ENCODE assay signal across 33 mouse cellular contexts in genomic region chr7:107755905-107756304, GRCm38 (mm10). TPM values are rescaled to one million over a fixed set of nuclear protein-coding genes. Genes with fewer than 3 reads are reported as not detected.
DNase-seq lines count a peak whose midpoint lies in the region; ATAC-seq and TF ChIP-seq lines count a peak whose summit lies in the region.
"Had no signal": no experiment of that assay in that cellular context is flagged by ENCODE, and none has a peak within 500 bp of the region (broad histone marks: within the 10 kb centered on the region; RNA-seq: fewer than 3 reads in every experiment).

No protein-coding gene starts in this region.

- H3K9me3 ChIP-seq in heart, embryonic 11.5 days (replicated peaks; ENCODE audit: control insufficient read depth, low read length), result no peaks in the 10 kb centered on the region
- H3K9me3 ChIP-seq in heart, embryonic 14.5 days (ENCODE audit: control insufficient read depth, low read length), result no peaks in the 10 kb centered on the region
- no peaks in the 10 kb centered on the region for H3K9me3 ChIP-seq in heart, postnatal 0 days (replicated peaks; ENCODE audit: control insufficient read depth, low read length)
- H3K9me3 ChIP-seq: embryonic facial prominence, embryonic 10.5 days; embryonic facial prominence, embryonic 13.5 days; forebrain, embryonic 12.5 days; forebrain, embryonic 15.5 days had no signal

- H3K4me2 ChIP-seq in heart, embryonic 11.5 days, result peak overlapping the region; percentile 22; the same call in 1 of the 2 replicates
- peak overlapping the region; percentile 39; the same call in 1 of the 2 replicates for H3K4me2 ChIP-seq in heart, embryonic 14.5 days (ENCODE audit: low read length)
- no peak overlapping the region for H3K4me2 ChIP-seq in heart, postnatal 0 days (ENCODE audit: low read depth, low read length)
- H3K4me2 ChIP-seq: embryonic facial prominence, embryonic 13.5 days; forebrain, embryonic 12.5 days; forebrain, embryonic 15.5 days; hindbrain, embryonic 14.5 days had no signal

- H3K4me3 ChIP-seq in heart, embryonic 11.5 days (ENCODE audit: low read depth, low read length), result no peak overlapping the region
- H3K4me3 ChIP-seq in heart, adult 2 months, result no peak overlapping the region
- no peak overlapping the region for H3K4me3 ChIP-seq in heart, embryonic 14.5 days (ENCODE audit: control insufficient read depth in 1 of 2, insufficient read depth in 1 of 2, low read depth in 1 of 2, low read length in 2 of 2)
- H3K4me3 ChIP-seq in heart, postnatal 0 days (ENCODE audit: low read depth, low read length), result no peak overlapping the region
- H3K4me3 ChIP-seq: embryonic facial prominence, embryonic 10.5 days; embryonic facial prominence, embryonic 13.5 days; erythroblast, embryonic 14.5 days; forebrain, embryonic 12.5 days; forebrain, embryonic 15.5 days had no signal

- peaks cover 9% of the 10 kb centered on the region; the same call in 1 of the 2 replicates for H3K27me3 ChIP-seq in heart, embryonic 11.5 days (ENCODE audit: control insufficient read depth, insufficient read depth, low read length)
- no peaks in the 10 kb centered on the region for H3K27me3 ChIP-seq in heart, adult 2 months (ENCODE audit: control insufficient read depth, insufficient read depth, low read length)
- no peaks in the 10 kb centered on the region for H3K27me3 ChIP-seq in heart, embryonic 14.5 days (ENCODE audit: control insufficient read depth, insufficient read depth, low read length)
- 0 out of 2 replicates have a peak, but pooled peaks cover 3% of the 10 kb centered on the region for H3K27me3 ChIP-seq in heart, postnatal 0 days (ENCODE audit: control insufficient read depth, insufficient read depth, low read length)
- H3K27me3 ChIP-seq: forebrain, embryonic 15.5 days had no signal

- 0 out of 2 replicates have a peak, but pooled peaks have one; percentile 39 for ATAC-seq in heart, embryonic 11.5 days (replicated peaks; ENCODE audit: insufficient number of reproducible peaks, low FRiP score, low TSS enrichment)
- ATAC-seq in heart, embryonic 14.5 days (ENCODE audit: insufficient number of reproducible peaks, insufficient read depth, low FRiP score, low read depth), result peak; percentile 66
- peak; percentile 81 for ATAC-seq in heart, postnatal 0 days (ENCODE audit: insufficient read depth, low read depth)
- ATAC-seq: CD4-positive, CD25-positive, alpha-beta regulatory T cell, adult 4 months; forebrain, embryonic 15.5 days; hindbrain, postnatal 0 days; inflammation-experienced regulatory T-cells, adult 6 months; intestine, embryonic 16.5 days had no signal

- H3K27ac ChIP-seq in heart, embryonic 11.5 days (ENCODE audit: low read depth, low read length), result no peak overlapping the region
- no peak overlapping the region for H3K27ac ChIP-seq in heart, adult 2 months
- no peak overlapping the region for H3K27ac ChIP-seq in heart, embryonic 14.5 days (replicated peaks in 1 of 2; ENCODE audit: control insufficient read depth in 1 of 2, insufficient read depth in 1 of 2, low read depth in 2 of 2, low read length in 2 of 2)
- no peak overlapping the region for H3K27ac ChIP-seq in heart, postnatal 0 days (ENCODE audit: low read depth)
- H3K27ac ChIP-seq: embryonic facial prominence, embryonic 10.5 days; embryonic facial prominence, embryonic 13.5 days; forebrain, embryonic 12.5 days; forebrain, embryonic 15.5 days; hindbrain, embryonic 14.5 days; hindbrain, postnatal 0 days had no signal

- no peak for TF ChIP-seq POLR2A in heart, adult 2 months (IDR thresholded peaks at IDR 0.05; ENCODE audit: insufficient read depth, low read depth, low read length)

- no peak for TF ChIP-seq EP300 in heart, adult 2 months (IDR thresholded peaks at IDR 0.05; ENCODE audit: insufficient read depth, low read depth, low read length)
- no peak for TF ChIP-seq EP300 in heart, postnatal 0 days (IDR thresholded peaks at IDR 0.05; ENCODE audit: low read depth)

- no peak overlapping the region for H3K9ac ChIP-seq in heart, embryonic 11.5 days (ENCODE audit: low read depth, low read length)
- H3K9ac ChIP-seq in heart, adult 2 months (ENCODE audit: low read depth, low read length), result no peak overlapping the region
- H3K9ac ChIP-seq in heart, embryonic 14.5 days (ENCODE audit: low read length), result no peak overlapping the region
- no peak overlapping the region for H3K9ac ChIP-seq in heart, postnatal 0 days (replicated peaks; ENCODE audit: low read depth, low read length)
- H3K9ac ChIP-seq: embryonic facial prominence, embryonic 13.5 days; forebrain, embryonic 12.5 days; forebrain, embryonic 15.5 days; hindbrain, embryonic 14.5 days had no signal

- no peak for TF ChIP-seq CTCF in heart, adult 2 months (IDR thresholded peaks at IDR 0.05)
- TF ChIP-seq CTCF in heart, postnatal 0 days (IDR thresholded peaks at IDR 0.05; ENCODE audit: low read depth), result no peak

- intact Hi-C loops in heart, adult 2 months (cut with DNase I), result no loop called here
- intact Hi-C loops in heart, postnatal 36 days (cut with DNase I), result no loop called here

- no peaks in the 10 kb centered on the region for H3K79me2 ChIP-seq in heart, adult 2 months (replicated peaks; ENCODE audit: control insufficient read depth, insufficient read depth, low read length)

- peaks cover 13% of the 10 kb centered on the region; the same call in 1 of the 2 replicates for H3K4me1 ChIP-seq in heart, embryonic 11.5 days (ENCODE audit: control insufficient read depth, insufficient read depth, low read length)
- no peaks in the 10 kb centered on the region for H3K4me1 ChIP-seq in heart, adult 2 months (ENCODE audit: control insufficient read depth, insufficient read depth, low read length)
- H3K4me1 ChIP-seq in heart, embryonic 14.5 days (ENCODE audit: control insufficient read depth in 2 of 2, insufficient read depth in 2 of 2, low read length in 2 of 2), result peaks cover 11% of the 10 kb centered on the region in 2 experiments; a peak in 3 of 4 replicates
- H3K4me1 ChIP-seq in heart, postnatal 0 days (ENCODE audit: control insufficient read depth, insufficient read depth), result peaks cover 16% of the 10 kb centered on the region; the same call in 1 of the 2 replicates

- H3K36me3 ChIP-seq in heart, embryonic 11.5 days (ENCODE audit: control insufficient read depth, insufficient read depth, low read length), result no peaks in the 10 kb centered on the region
- H3K36me3 ChIP-seq in heart, adult 2 months (ENCODE audit: control insufficient read depth, insufficient read depth, low read length), result no peaks in the 10 kb centered on the region
- H3K36me3 ChIP-seq in heart, embryonic 14.5 days (ENCODE audit: control insufficient read depth, insufficient read depth, low read length), result no peaks in the 10 kb centered on the region
- no peaks in the 10 kb centered on the region for H3K36me3 ChIP-seq in heart, postnatal 0 days (replicated peaks; ENCODE audit: control insufficient read depth, insufficient read depth, low read length)
- H3K36me3 ChIP-seq: embryonic facial prominence, embryonic 10.5 days; embryonic facial prominence, embryonic 13.5 days; forebrain, embryonic 12.5 days; forebrain, embryonic 15.5 days had no signal

- no peak for DNase-seq in heart, adult 2 months
- DNase-seq in heart, postnatal 36 days, result no peak
- peak; percentile 62 for DNase-seq in heart, postnatal 0 days (ENCODE audit: low spot score)
- DNase-seq in left cerebral cortex, adult 18-20 months (ENCODE audit: low spot score in 2 of 2), result no peak
- DNase-seq: adrenal gland, adult 2 months; adrenal gland, postnatal 14 days; cerebellum, adult 11 months; cerebellum, adult 2 months; cerebellum, adult 9-11 months; cerebellum, postnatal 25 days; embryo, embryonic 11 days; gastrocnemius, postnatal 25 days; kidney, adult 18-20 months had no signal

- 11% methylated on average over 3 of the region's 3 CpGs for WGBS in heart, embryonic 11.5 days (ENCODE audit: insufficient replicate concordance)
- 11% methylated on average over 3 of the region's 3 CpGs for WGBS in heart, adult 2 months
- 7% methylated on average over 3 of the region's 3 CpGs for WGBS in heart, embryonic 14.5 days
- WGBS in heart, postnatal 0 days, result 13% methylated on average over 3 of the region's 3 CpGs

RNA-seq across cellular contexts. Expression of gene Cyb5r2, which starts 1.9 kb away (rescaled TPM):
- polyA plus RNA-seq in heart, embryonic 11.5 days (2014; fragmentation: Nextera tagmentation; extraction: Ambion mirVana), result 0.76 and 1.2 TPM in 2 replicates
- total RNA-seq in heart, adult 2 months (2021), result not detected
- 0.08 TPM in 1 of 2 replicates, not detected in the other for polyA plus RNA-seq in heart, adult 2 months (2012; rRNA removed)
- 1.1 TPM in 2 replicates for polyA plus RNA-seq in heart, embryonic 14.5 days (2014; fragmentation: Nextera tagmentation; extraction: Ambion mirVana)
- not detected for total RNA-seq in heart, postnatal 36 days (2021)
- not detected in 2 replicates for total RNA-seq in heart, postnatal 0 days (2014; rRNA removed; ENCODE audit: low replicate concordance)
- 1.0 TPM in 2 replicates for polyA plus RNA-seq in heart, postnatal 0 days (2015; fragmentation: Nextera tagmentation; extraction: Ambion mirVana)
- not detected for total RNA-seq in left cerebral cortex, adult 18-20 months (2021)
- total RNA-seq: adrenal gland, adult 2 months; adrenal gland, postnatal 14 days; common myeloid progenitor, adult 5-6 weeks; heart, postnatal 10 days; MEL had no signal
- polyA plus RNA-seq: adrenal gland, adult 2 months; C2C12; CD4-positive, CD25-positive, alpha-beta regulatory T cell, adult 4 months; erythroblast, embryonic 14.5 days; forebrain, embryonic 12.5 days; forebrain, embryonic 15.5 days; inflammation-experienced regulatory T-cells, adult 6 months had no signal

RNA-seq across cellular contexts. Expression of gene Ovch2, which starts 45.1 kb away (rescaled TPM):
- not detected in 2 replicates for polyA plus RNA-seq in heart, embryonic 11.5 days (2014; fragmentation: Nextera tagmentation; extraction: Ambion mirVana)
- not detected for total RNA-seq in heart, adult 2 months (2021)
- not detected in 2 replicates for polyA plus RNA-seq in heart, adult 2 months (2012; rRNA removed)
- polyA plus RNA-seq in heart, embryonic 14.5 days (2014; fragmentation: Nextera tagmentation; extraction: Ambion mirVana), result not detected in 2 replicates
- total RNA-seq in heart, postnatal 36 days (2021), result not detected
- not detected in 2 replicates for total RNA-seq in heart, postnatal 0 days (2014; rRNA removed; ENCODE audit: low replicate concordance)
- not detected in 2 replicates for polyA plus RNA-seq in heart, postnatal 0 days (2015; fragmentation: Nextera tagmentation; extraction: Ambion mirVana)
- not detected for total RNA-seq in left cerebral cortex, adult 18-20 months (2021)
- total RNA-seq: adrenal gland, adult 2 months; adrenal gland, postnatal 14 days; adrenal gland, postnatal 4 days; common myeloid progenitor, adult 5-6 weeks; gastrocnemius, adult 8-10 months; gastrocnemius, postnatal 25 days; heart, postnatal 10 days; hindbrain, postnatal 0 days; MEL had no signal
- polyA plus RNA-seq: adrenal gland, adult 2 months; C2C12; CD4-positive, CD25-positive, alpha-beta regulatory T cell, adult 4 months; cerebellum, adult 2 months; embryonic facial prominence, embryonic 10.5 days; embryonic facial prominence, embryonic 13.5 days; erythroblast, embryonic 14.5 days; forebrain, embryonic 12.5 days; forebrain, embryonic 15.5 days; hindbrain, embryonic 11.5 days; hindbrain, embryonic 14.5 days; hindbrain, postnatal 0 days; inflammation-experienced regulatory T-cells, adult 6 months; intestine, embryonic 16.5 days; kidney, embryonic 14.5 days had no signal

RNA-seq across cellular contexts. Expression of gene Olfr467, which starts 56.2 kb away (rescaled TPM):
- not detected in 2 replicates for polyA plus RNA-seq in heart, embryonic 11.5 days (2014; fragmentation: Nextera tagmentation; extraction: Ambion mirVana)
- not detected for total RNA-seq in heart, adult 2 months (2021)
- not detected in 2 replicates for polyA plus RNA-seq in heart, adult 2 months (2012; rRNA removed)
- polyA plus RNA-seq in heart, embryonic 14.5 days (2014; fragmentation: Nextera tagmentation; extraction: Ambion mirVana), result not detected in 2 replicates
- not detected for total RNA-seq in heart, postnatal 36 days (2021)
- not detected in 2 replicates for total RNA-seq in heart, postnatal 0 days (2014; rRNA removed; ENCODE audit: low replicate concordance)
- not detected in 2 replicates for polyA plus RNA-seq in heart, postnatal 0 days (2015; fragmentation: Nextera tagmentation; extraction: Ambion mirVana)
- total RNA-seq in left cerebral cortex, adult 18-20 months (2021), result not detected
- total RNA-seq: adrenal gland, adult 2 months; adrenal gland, postnatal 14 days; adrenal gland, postnatal 4 days; common myeloid progenitor, adult 5-6 weeks; gastrocnemius, adult 8-10 months; gastrocnemius, postnatal 25 days; heart, postnatal 10 days; hindbrain, postnatal 0 days; MEL had no signal
- polyA plus RNA-seq: adrenal gland, adult 2 months; C2C12; CD4-positive, CD25-positive, alpha-beta regulatory T cell, adult 4 months; cerebellum, adult 2 months; embryonic facial prominence, embryonic 10.5 days; embryonic facial prominence, embryonic 13.5 days; erythroblast, embryonic 14.5 days; forebrain, embryonic 12.5 days; forebrain, embryonic 15.5 days; hindbrain, embryonic 11.5 days; hindbrain, embryonic 14.5 days; hindbrain, postnatal 0 days; inflammation-experienced regulatory T-cells, adult 6 months; intestine, embryonic 16.5 days; kidney, embryonic 14.5 days had no signal
